Mouse (Mus musculus) urinary bladder, postnatal 10 days (tissue): ENCODE measurements around the gene Thop1.
A peak's percentile ranks its signal among the peaks of the same experiment; 100 is the strongest.

ENCODE experiments used
- DNase-seq: peaks from one replicate; pipeline ENCODE4 v3.0.0; 2022; ENCODE audit warnings: low spot score

The Thop1 gene

DNA sequence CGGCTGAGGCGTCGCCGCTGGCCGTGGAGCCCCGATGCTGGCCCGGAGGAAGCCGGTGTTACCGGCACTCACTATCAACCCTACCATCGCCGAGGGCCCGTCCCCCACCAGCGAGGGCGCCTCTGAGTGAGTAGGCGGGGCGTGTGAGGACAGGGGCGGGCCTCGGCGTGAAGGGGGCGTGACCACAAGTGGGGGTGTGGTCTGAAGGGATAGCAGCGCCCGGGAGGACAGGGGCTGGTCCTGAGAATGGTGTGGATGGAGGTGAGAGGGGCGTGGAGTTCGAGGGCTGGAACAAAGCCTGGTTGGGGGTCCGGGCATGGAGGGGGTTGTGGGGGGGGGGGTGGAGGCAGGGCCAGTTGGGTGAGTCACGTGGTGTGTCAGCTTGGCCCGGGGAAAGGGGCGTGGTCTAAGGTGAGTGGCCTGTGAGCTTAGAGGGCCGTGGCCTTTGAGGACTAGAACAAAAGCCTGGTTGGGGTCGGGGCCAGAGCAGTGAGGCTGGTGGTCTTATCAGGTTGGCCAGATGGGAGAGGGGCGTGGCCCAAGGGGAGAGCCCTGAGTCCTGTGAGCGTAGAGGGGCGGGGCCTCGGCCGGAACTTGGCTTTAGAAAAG is 36.4 kb downstream of the Thop1 start:
- DNase-seq: peak; percentile 59

DNA sequence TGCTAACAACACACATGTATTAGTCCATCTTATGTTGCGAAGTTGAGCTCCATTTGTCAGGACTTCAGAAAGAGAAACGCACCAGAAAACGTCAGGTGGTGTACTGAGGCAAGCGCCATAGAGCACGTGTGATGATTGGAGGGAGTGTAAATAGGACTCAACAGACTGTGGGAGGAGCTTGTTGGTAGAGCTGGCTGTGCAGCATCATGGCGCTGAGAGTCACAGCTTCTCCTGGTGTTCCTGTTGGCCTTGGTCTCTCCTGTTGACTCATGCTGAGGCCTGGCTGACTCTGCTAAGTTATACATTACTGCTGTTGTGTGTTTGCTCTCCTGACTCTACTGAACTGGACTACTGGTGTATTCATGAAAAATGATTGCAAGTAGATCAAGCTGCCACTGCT is 43.1 kb downstream of the Thop1 start:
- no peak for DNase-seq

DNA sequence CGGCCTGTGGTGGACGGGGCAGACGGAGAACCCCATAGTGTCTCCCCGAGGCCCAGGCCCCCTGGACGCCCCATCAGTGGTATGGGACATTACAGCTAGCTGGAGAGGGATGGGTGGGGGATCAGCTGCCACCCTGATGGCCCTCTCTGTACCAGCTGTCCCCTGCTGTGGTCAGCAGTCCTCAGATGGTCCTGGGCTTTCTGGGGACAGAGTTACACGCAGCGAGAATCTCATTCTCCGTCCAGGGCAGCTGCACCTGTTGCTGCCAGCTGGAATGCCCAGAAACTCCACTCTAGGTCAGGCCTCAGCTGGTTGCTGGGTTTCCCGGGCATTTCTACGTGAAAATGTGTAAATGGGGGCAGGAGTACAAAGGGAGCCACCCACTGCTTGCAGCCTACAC is 49.8 kb downstream of the Thop1 start:
- no peak for DNase-seq

GRCm38 (mm10) chr10:81120650-81121049 is 50.8 kb downstream of the Thop1 start:
- DNase-seq: no peak

- no peak for DNase-seq
These were observed 53.1 kb downstream of the Thop1 start for GRCm38 (mm10) chr10:81122889-81123288.

DNA sequence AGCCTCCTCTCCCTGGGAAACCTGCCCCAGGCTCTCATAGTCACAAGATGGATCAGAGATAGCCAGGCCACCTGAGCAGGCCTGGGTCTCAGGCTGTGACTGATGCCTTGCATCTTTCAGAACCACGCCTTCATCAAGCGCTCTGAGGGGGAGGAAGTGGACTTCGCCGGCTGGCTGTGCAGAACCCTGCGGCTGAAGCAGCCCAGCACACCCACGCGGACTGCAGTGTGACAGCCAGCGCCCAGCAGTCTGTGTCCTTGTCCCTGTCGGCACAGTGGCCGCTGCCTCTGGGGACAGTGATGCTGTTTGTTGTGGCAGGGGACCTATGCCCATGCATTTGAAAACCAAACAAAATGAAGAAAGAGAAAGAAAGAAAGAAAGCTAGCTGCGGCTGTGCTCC is 53.7 kb downstream of the Thop1 start:
- no peak for DNase-seq
